Mouse (Mus musculus): ENCODE results near the gene Itgav. TPM values are rescaled to one million over a fixed set of nuclear protein-coding genes. Genes with fewer than 3 reads are reported as not detected.
"Not testable (repeated sequence)": the region's sequence is repeated elsewhere in the genome, so short reads cannot be mapped to it uniquely, and the experiment has no call there.

The Itgav gene
- polyA plus RNA-seq, 2 experiments from 2014 or later: 46.8 to 71.6 TPM

GRCm38 (mm10) chr2:83713281-83713680, 10.9 kb upstream of the Itgav start:
- ATAC-seq: not testable (repeated sequence)

- ATAC-seq: no peak
These were observed 10.3 kb upstream of the Itgav start for GRCm38 (mm10) chr2:83713946-83714345.

DNA sequence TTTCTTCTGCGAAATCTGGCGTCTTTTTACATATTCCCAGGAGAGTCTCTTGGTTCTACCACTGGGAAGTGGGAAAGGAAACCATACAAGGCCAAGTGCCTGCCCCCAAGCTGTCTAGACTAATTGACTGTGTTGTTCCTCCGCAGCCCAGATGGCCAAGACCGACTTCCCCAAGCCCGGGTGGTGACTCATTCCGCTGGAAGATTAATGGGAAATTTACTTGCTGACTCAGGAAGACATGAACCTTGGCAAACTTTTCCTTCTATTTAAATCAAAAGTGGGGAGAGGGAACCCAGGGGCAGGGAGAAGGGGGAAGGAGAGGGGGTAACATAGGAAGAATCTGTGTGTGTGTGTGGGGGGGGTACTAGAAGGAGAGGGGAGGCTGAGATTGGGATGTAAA, 9.4 kb upstream of the Itgav start:
- no peak for ATAC-seq

DNA sequence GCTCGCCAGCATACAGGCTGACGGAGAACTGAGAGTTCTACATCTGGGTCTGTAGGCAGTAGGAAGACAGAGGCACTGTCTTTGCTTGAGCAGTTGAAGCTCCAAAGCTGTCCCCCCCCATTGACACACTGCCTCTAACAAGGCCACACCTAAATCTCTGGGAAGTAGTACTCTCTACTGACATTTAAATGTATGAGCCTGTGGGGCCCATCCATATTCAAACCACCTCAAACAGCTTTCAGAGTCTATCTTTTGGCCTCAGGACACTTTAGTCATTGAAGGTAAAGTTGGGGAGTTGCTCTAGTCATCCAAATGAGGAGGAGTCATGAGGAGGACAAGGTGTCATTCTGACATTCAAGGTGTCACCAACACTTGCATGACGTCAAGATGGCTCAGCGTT, 5.9 kb upstream of the Itgav start:
- ATAC-seq: no peak

- ATAC-seq: no peak
These were observed 2.6 kb upstream of the Itgav start for GRCm38 (mm10) chr2:83721635-83722034.

- ATAC-seq: peak; percentile 25
These were observed 1.3 kb upstream of the Itgav start for GRCm38 (mm10) chr2:83722936-83723335.

GRCm38 (mm10) chr2:83723346-83723745, 851 bp upstream of the Itgav start:
- no peak for ATAC-seq

DNA sequence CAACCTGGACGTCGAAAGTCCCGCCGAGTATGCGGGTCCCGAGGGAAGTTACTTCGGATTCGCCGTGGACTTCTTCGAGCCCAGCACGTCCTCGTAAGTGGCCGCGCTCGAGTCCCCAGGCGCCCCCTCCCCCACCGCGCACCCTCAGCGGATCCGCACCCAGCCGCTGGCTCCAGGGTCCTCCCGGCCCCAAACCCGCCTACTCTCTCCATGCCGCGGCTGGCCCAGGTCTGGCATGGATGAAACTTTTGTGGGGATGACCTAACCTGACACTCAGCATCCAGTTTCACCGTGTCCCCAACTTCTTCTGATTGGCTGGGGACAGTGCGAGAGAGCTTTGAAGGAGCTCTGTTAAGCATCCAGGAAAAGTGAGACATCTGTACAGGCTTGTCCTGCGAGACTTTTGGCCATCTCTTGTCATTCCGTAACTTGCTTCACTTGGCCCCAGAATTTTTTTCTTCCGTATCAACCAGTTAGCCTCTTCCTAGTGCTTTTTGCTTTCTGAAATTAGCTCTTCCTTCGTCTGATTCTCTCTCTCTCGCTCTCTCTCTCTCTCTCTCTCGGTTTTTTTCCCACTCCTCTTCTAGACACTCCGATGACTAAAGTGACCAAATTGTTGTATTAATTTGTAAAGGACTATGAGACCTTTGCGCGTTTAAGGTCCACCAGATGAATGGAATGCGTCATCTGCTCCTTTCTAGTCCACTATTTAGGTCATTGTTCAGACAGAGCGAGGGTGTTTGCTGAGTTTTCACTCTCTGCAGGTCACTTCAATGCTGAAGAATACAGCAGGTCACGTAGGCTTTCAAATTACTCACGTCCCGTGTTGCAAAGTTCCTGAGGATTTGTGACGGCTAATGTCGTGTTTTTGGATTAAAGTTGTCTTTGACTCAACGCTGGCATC, 882 bp downstream of the Itgav start:
- ATAC-seq: peak; percentile 22

DNA sequence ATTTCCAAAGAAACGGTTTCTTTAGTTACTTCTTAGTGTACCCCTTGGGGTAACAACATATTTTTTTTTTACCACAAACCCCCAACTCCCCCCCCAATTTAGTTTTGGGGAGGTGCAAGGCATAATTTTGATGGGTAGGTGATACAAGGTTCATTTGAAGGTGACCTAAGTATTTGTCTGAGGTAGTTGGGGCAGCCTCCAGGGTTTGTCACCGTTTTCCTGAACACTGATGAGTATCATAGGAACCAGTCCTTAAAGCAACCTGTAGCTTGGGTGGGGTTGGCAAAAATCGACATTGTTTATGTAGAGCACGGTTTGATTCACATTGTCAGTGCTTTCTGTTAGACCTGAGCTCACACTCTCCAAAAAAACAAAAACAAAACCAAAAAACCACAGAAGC, 1.6 kb downstream of the Itgav start:
- no peak for ATAC-seq

GRCm38 (mm10) chr2:83728238-83728682, 4.1 kb downstream of the Itgav start:
- no peak for ATAC-seq

DNA sequence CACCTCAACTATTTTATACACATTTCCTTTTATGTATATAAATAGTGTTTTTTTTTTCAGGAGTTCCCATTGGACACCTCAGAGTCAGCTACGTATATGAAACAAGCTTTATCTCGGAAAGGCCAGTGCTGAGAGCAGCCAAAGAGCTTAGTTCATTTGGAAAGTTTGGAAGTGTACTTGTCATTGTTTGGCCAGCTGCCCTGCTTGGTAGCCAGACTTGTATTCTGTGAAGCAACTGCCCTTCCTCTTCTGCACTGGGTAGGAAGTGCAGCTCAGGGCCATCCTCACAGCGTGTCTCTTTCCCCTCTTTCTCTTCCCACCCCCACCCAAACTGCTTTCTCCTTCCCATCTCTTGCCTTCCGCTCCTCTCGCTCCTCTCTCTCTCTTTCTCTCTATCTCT, 5.1 kb downstream of the Itgav start:
- ATAC-seq: no peak

- ATAC-seq: no peak
These were observed 8.7 kb downstream of the Itgav start for GRCm38 (mm10) chr2:83732896-83733295.

DNA sequence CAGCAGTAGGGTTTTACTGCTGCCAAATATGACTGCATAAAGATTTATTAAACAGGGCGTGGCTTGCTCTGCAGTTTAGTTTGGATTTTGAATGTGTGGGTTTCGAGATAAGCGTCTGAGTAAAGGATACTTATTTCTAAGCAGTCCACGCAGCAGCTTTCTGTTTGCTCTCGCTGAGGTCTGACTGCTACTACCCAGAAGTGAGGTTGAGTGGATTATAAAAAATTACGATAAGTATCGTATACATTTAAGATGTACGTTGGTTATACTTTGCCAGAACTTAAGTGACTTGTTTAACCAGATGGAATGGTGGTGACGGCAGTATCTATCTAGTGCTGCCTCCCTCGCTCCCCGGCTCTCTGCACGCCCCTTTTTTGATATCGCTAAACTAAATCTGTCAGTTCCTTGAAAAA, 9.8 kb downstream of the Itgav start:
- ATAC-seq: no peak

- no peak for ATAC-seq
These were observed 11.1 kb downstream of the Itgav start for GRCm38 (mm10) chr2:83735276-83735675.

- no peak for ATAC-seq
These were observed 12.6 kb downstream of the Itgav start for GRCm38 (mm10) chr2:83736836-83737235.

DNA sequence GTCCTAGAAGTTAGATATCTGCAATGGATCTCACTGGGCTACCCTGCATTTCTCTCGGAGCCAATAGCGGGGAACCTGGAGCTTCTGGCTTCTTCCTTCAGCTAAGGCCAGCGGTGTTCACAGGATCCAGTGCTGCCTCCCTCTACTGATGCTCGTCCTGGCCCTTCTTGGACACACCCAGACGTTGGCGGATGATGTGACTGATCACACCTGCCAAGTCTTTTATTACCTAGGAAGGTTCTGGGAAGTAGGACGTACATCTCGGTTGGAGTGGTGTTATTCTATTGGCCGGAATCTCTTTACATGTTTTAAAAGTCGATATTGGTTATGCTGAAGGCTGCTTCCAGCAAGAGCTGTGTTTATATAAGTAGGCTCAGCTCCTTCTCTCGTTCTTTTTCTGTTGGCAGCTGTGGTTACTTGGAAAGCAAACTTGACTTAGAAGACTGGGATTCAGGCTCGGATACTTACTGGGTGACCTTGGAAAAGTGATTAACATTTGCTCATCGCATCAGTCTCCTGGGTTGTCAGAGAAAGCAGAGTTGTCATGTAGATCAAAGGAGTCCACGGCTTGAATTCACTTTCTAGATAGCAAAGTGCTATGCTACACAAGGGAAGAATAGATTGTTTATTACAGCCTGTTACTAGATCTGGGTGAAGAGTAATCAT, 14.5 kb downstream of the Itgav start:
- ATAC-seq: no peak

DNA sequence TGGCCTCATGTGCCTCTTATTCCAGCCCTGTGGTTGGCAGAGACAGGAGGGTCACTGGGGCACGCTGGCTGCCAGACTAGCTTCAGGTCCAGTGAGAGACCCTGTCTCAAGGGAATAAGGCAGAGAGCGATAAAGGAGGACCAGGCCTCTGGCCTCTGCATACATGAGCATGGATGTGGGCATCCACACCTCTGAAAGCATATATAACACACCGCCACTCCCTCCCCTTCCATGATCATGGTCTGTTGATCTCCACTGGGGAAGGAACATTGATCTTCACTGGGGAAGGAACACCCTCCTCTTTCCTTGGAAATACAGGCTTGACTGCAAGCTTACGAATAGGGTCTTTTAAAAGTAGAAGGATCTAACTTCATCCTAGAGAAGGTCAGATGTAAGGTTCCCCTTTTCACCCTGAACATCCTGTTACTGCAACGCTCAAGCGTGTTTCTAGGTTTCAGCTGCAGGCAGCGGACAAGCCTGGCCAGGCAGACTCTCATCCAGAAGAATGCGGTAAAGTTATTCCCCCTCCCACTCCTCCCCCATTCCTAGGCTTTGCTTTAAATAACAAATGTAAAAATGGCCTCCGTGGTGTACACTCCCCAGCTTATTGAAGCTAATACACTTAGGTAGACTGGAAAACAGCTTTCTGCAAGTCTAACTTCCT, 15.4 kb downstream of the Itgav start:
- no peak for ATAC-seq

DNA sequence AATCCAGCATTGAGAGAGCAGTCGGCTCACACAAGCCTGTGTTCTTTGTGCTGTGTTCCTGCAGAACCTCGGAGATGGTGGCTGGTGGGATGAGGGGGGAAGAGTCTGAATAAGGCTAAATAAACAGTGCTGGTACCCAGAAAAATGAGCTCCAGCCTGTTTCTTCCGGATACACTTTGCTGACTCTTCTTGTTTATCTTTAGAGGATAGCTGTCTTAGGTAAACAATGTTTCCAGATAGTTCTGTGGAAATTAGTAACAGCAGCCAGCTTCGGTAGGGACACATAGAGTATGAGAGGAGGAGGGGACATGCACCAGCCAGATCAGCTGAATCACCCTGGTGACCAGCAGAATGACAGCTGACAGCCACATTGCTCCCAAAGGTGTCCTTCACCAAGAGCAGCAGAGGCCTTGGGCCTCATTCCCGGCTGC, 16.4 kb downstream of the Itgav start:
- ATAC-seq: no peak

DNA sequence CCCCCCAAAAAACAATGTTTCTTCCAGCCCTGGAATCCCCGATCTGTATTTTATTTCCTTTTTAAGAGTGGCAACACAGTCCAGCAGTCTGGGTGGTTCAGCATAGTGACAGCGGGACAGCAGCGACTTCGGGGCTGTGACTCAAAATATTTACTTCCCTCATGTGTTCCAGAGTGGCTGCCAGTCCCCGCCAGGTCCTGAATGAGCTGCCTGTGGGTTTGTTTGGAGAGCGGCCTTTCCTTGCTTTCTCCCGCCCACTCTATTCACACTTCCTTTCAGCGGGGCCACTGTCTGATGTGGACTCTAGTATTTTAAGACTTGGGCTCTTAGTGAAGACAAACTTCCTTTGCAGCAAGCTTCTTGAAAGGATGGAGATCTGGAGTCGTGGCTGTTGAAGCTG, 18.0 kb downstream of the Itgav start:
- ATAC-seq: no peak

DNA sequence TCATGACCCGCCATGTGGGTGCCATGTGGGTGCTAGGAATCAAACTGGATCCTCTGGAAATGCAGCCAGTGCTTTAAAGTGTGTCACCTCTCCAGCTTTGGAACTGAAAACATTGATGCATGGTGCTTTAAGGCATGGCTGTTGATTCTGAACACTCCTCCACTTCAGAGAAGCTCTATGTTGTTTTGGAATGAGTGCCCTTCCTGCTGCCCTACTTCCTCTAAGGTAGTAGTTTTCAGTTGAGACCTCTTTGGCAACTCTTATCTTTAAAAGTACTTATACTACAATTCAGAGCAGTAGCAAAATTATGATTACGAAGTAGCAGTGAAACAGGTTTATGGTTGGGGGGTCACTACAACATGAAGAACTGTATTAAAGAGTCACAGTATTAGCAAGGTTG, 18.6 kb downstream of the Itgav start:
- no peak for ATAC-seq

DNA sequence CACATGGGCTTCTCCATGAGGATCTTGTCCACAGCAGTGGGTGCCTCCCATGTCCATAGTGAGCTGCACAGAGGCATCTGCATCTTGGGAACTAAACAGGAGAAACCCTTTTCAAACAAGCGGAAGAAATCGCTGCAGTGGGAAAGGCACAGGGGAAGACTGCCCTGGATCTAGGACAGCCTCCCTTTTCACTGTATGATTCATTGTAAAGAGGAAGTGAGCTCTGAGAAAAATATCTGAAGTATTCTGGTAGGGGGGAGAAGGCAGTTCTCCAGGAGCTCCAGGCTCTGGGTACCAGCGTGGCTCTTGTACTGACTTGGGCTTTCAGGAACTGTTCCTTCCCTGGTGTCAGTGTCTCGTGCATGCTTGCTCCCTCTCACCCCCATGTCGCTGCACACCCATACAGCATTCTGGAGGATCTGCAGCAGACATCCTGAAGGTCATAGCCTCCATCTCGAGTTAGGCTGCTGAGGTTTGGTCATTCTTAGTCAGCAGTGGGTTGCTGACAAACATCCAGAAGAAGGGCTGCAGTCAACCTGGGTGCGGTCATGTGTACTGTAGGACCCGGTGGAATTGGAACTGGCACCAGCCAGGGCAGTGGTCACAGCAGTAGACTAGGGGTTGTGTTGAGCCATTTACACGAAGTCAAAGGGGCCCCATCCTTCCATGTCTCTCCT, 20.2 kb downstream of the Itgav start:
- ATAC-seq: peak; percentile 21

- peak; percentile 58 for ATAC-seq
These were observed 21.1 kb downstream of the Itgav start for GRCm38 (mm10) chr2:83745257-83745656.
